Mouse (Mus musculus) hindbrain, embryonic 11.5 days (tissue): ENCODE results near the gene Fcho1. TPM values are rescaled to one million over a fixed set of nuclear protein-coding genes. Genes with fewer than 3 reads are reported as not detected.

Experiments
- ATAC-seq: fragments of 200-750 bp; cut with Nextera tagmentation; 2 replicates; pipeline ENCODE4 v1.8.0; 2017; ENCODE audit warnings: mild to moderate bottlenecking, moderate TSS enrichment, moderate library complexity; ENCODE audit not compliant: low FRiP score
- DNase-seq: peaks from one replicate; pipeline ENCODE4 v3.0.0-alpha.2; 2015; ENCODE audit warnings: low spot score
- H3K27ac ChIP-seq: fragments of 300-500 bp; sonication (generic); 2 replicates; pipeline ENCODE4 v1.5.1; 2014; ENCODE audit warnings: mild to moderate bottlenecking, low read depth, low read length
- H3K27me3 ChIP-seq: fragments of 300-500 bp; sonication (generic); 2 replicates; pipeline ENCODE4 v1.6.1; 2014; ENCODE audit warnings: mild to moderate bottlenecking, low read length, moderate library complexity, mixed read lengths; ENCODE audit not compliant: control insufficient read depth, insufficient read depth
- H3K36me3 ChIP-seq: fragments of 300-500 bp; sonication (generic); 2 replicates; pipeline ENCODE4 v1.6.1; 2014; ENCODE audit warnings: mild to moderate bottlenecking, low read length, moderate library complexity, mixed read lengths; ENCODE audit not compliant: control insufficient read depth, insufficient read depth
- H3K4me1 ChIP-seq: fragments of 300-500 bp; sonication (generic); replicated peaks from 2 replicates; pipeline ENCODE4 v1.6.1; 2014; ENCODE audit warnings: low read length, mixed read lengths; ENCODE audit not compliant: control insufficient read depth, insufficient read depth
- H3K4me2 ChIP-seq: fragments of 300-500 bp; sonication (generic); replicated peaks from 2 replicates; pipeline ENCODE4 v1.6.1; 2014; ENCODE audit warnings: mild to moderate bottlenecking, low read depth, low read length
- H3K4me3 ChIP-seq: fragments of 300-500 bp; sonication (generic); 2 replicates; pipeline ENCODE4 v1.5.1; 2014; ENCODE audit warnings: low read depth, low read length
- H3K9ac ChIP-seq: fragments of 300-500 bp; sonication (generic); 2 replicates; pipeline ENCODE4 v1.6.1; 2014; ENCODE audit warnings: low read depth, low read length
- H3K9me3 ChIP-seq: fragments of 300-500 bp; sonication (generic); 2 replicates; pipeline ENCODE4 v1.6.1; 2016; ENCODE audit warnings: low read length; ENCODE audit not compliant: control insufficient read depth
- WGBS: fragments of 180-500 bp; shearing (Covaris S2); extraction: QIAGEN DNeasy Blood & Tissue Kit; methylation state at CpG from one replicate; pipeline ENCODE4 v1.1.7; 2014; 5-methylcytosine and 5-hydroxymethylcytosine counted together
- polyA plus RNA-seq: library from polyadenylated mRNA; unstranded; fragments of >200 nt; fragmentation: Nextera tagmentation; extraction: Ambion mirVana; gene quantifications from 2 replicates; pipeline ENCODE4 v1.2.1, GENCODE M21; 2014

Gene Fcho1
- polyA plus RNA-seq, 1 experiment from 2014 or later = 15.0 TPM

- H3K4me1 ChIP-seq = peaks cover 11% of the 10 kb centered on the region
- H3K27ac ChIP-seq = peak overlapping the region; percentile 69; the same call in 1 of the 2 replicates
- DNase-seq (peak; percentile 49), ATAC-seq (no peak)
- WGBS = 3% methylated on average over 21 of the region's 21 CpGs
- H3K4me2 ChIP-seq = peak overlapping the region; percentile 31
- H3K4me3 ChIP-seq = no peak overlapping the region
- H3K9ac ChIP-seq = peak overlapping the region; percentile 31; the same call in 1 of the 2 replicates
- H3K36me3 ChIP-seq = no peaks in the 10 kb centered on the region
- H3K9me3 ChIP-seq = no peaks in the 10 kb centered on the region
- peaks cover 12% of the 10 kb centered on the region for H3K27me3 ChIP-seq
Measured at GRCm38 (mm10) chr8:71668220-71668975, 57.1 kb downstream of the Fcho1 start.

GRCm38 (mm10) chr8:71667256-71667655, 58.3 kb downstream of the Fcho1 start:
- WGBS = 48% methylated on average over 5 of the region's 5 CpGs
- Histone ChIP-seq H3K9ac (no peak overlapping the region), H3K27me3 (peaks cover 15% of the 10 kb centered on the region), H3K4me2 (no peak overlapping the region), H3K36me3 (no peaks in the 10 kb centered on the region), H3K27ac (peak overlapping the region; percentile 69), H3K4me3 (no peak overlapping the region), H3K9me3 (no peaks in the 10 kb centered on the region), H3K4me1 (peaks cover 11% of the 10 kb centered on the region)
- DNase-seq = peak; percentile 47
- no peak for ATAC-seq

- Histone ChIP-seq H3K27ac (peak overlapping the region; percentile 69; the same call in 1 of the 2 replicates), H3K36me3 (no peaks in the 10 kb centered on the region), H3K27me3 (peaks cover 16% of the 10 kb centered on the region), H3K4me1 (peaks cover 11% of the 10 kb centered on the region), H3K9ac (no peak overlapping the region), H3K9me3 (no peaks in the 10 kb centered on the region), H3K4me2 (no peak overlapping the region), H3K4me3 (no peak overlapping the region)
- WGBS = 38% methylated on average over 1 of the region's 1 CpGs
- ATAC-seq (no peak), DNase-seq (no peak)
Measured at GRCm38 (mm10) chr8:71666855-71667254, 58.7 kb downstream of the Fcho1 start.

- ATAC-seq (peak; percentile 78), DNase-seq (peak; percentile 86)
- Histone ChIP-seq H3K9ac (peak overlapping the region; percentile 7; the same call in 1 of the 2 replicates), H3K9me3 (no peaks in the 10 kb centered on the region), H3K4me2 (peak overlapping the region; percentile 28), H3K4me1 (peaks cover 11% of the 10 kb centered on the region), H3K36me3 (no peaks in the 10 kb centered on the region), H3K27me3 (peaks cover 19% of the 10 kb centered on the region), H3K27ac (no peak overlapping the region), H3K4me3 (no peak overlapping the region; the same call in 1 of the 2 replicates)
- WGBS = 4% methylated on average over 21 of the region's 22 CpGs
Measured at GRCm38 (mm10) chr8:71665331-71666130, 60.0 kb downstream of the Fcho1 start.

- H3K9ac ChIP-seq = no peak overlapping the region
- no peaks in the 10 kb centered on the region for H3K9me3 ChIP-seq
- no peak overlapping the region for H3K4me3 ChIP-seq
- H3K27ac ChIP-seq = no peak overlapping the region
- no peaks in the 10 kb centered on the region; the same call in 1 of the 2 replicates for H3K4me1 ChIP-seq
- ATAC-seq = peak; percentile 47
- H3K36me3 ChIP-seq = no peaks in the 10 kb centered on the region
- peak; percentile 94 for DNase-seq
- no peak overlapping the region for H3K4me2 ChIP-seq
- WGBS = 8% methylated on average over 36 of the region's 36 CpGs
- peaks cover 48% of the 10 kb centered on the region for H3K27me3 ChIP-seq
Measured at GRCm38 (mm10) chr8:71660325-71661120, 65.0 kb downstream of the Fcho1 start.

GRCm38 (mm10) chr8:71659751-71660150, 65.8 kb downstream of the Fcho1 start:
- Histone ChIP-seq H3K27me3 (peaks cover 56% of the 10 kb centered on the region), H3K9me3 (no peaks in the 10 kb centered on the region), H3K4me3 (no peak overlapping the region), H3K9ac (no peak overlapping the region), H3K36me3 (no peaks in the 10 kb centered on the region), H3K27ac (no peak overlapping the region), H3K4me1 (no peaks in the 10 kb centered on the region; the same call in 1 of the 2 replicates), H3K4me2 (no peak overlapping the region)
- DNase-seq (no peak), ATAC-seq (no peak)
- WGBS = 62% methylated on average over 1 of the region's 1 CpGs

- H3K4me3 ChIP-seq = no peak overlapping the region
- no peak for DNase-seq
- 29% methylated on average over 17 of the region's 17 CpGs for WGBS
- no peaks in the 10 kb centered on the region for H3K36me3 ChIP-seq
- H3K4me2 ChIP-seq = no peak overlapping the region
- no peak overlapping the region for H3K9ac ChIP-seq
- H3K4me1 ChIP-seq = no peaks in the 10 kb centered on the region; the same call in 1 of the 2 replicates
- no peak overlapping the region for H3K27ac ChIP-seq
- no peaks in the 10 kb centered on the region for H3K9me3 ChIP-seq
- H3K27me3 ChIP-seq = peaks cover 63% of the 10 kb centered on the region
- no peak for ATAC-seq
Measured at GRCm38 (mm10) chr8:71658515-71659049, 66.9 kb downstream of the Fcho1 start.
